Mouse (Mus musculus) midbrain, postnatal 0 days (tissue): ENCODE measurements around the gene Wdr18. TPM values are rescaled to one million over a fixed set of nuclear protein-coding genes. Genes with fewer than 3 reads are reported as not detected.
A peak's percentile ranks its signal among the peaks of the same experiment; 100 is the strongest.

Source experiments
- ATAC-seq: fragments of 200-750 bp; cut with Nextera tagmentation; 2 replicates; pipeline ENCODE4 v1.8.0; 2017; ENCODE audit warnings: moderate number of reproducible peaks, mild to moderate bottlenecking, moderate TSS enrichment, moderate library complexity; ENCODE audit not compliant: low FRiP score
- DNase-seq: peaks from one replicate; pipeline ENCODE4 v3.0.0-alpha.2; 2015; ENCODE audit warnings: low spot score
- H3K27ac ChIP-seq: fragments of 300-500 bp; sonication (generic); 2 replicates; pipeline ENCODE4 v1.5.1; 2014; ENCODE audit warnings: low read depth, mild to moderate bottlenecking, low read length, mixed read lengths
- H3K27me3 ChIP-seq: fragments of 300-500 bp; sonication (generic); 2 replicates; pipeline ENCODE4 v1.6.1; 2014; ENCODE audit warnings: low read length, control low read depth, mixed read lengths; ENCODE audit not compliant: insufficient read depth
- H3K36me3 ChIP-seq: fragments of 300-500 bp; sonication (generic); 2 replicates; pipeline ENCODE4 v1.6.1; 2014; ENCODE audit warnings: low read length, control low read depth, mixed read lengths; ENCODE audit not compliant: insufficient read depth
- H3K4me1 ChIP-seq: fragments of 300-500 bp; sonication (generic); 2 replicates; pipeline ENCODE4 v1.6.1; 2014; ENCODE audit warnings: mild to moderate bottlenecking, control low read depth, antibody characterized with exemption, low read length, mixed read lengths; ENCODE audit not compliant: insufficient read depth
- H3K4me2 ChIP-seq: fragments of 300-500 bp; sonication (generic); 2 replicates; pipeline ENCODE4 v1.6.1; 2014; ENCODE audit warnings: low read depth, mild to moderate bottlenecking, low read length, mixed read lengths; ENCODE audit not compliant: poor library complexity, severe bottlenecking
- H3K4me3 ChIP-seq: fragments of 300-500 bp; sonication (generic); 2 replicates; pipeline ENCODE4 v1.5.1; 2014; ENCODE audit warnings: low read depth, mild to moderate bottlenecking, low read length, moderate library complexity
- H3K9ac ChIP-seq: fragments of 300-500 bp; sonication (generic); replicated peaks from 2 replicates; pipeline ENCODE4 v1.6.1; 2014; ENCODE audit warnings: mild to moderate bottlenecking, low read length, moderate library complexity, mixed read lengths; ENCODE audit not compliant: poor library complexity, severe bottlenecking
- H3K9me3 ChIP-seq: fragments of 300-500 bp; sonication (generic); 2 replicates; pipeline ENCODE4 v1.6.1; 2016; ENCODE audit warnings: low read length, control low read depth
- CTCF ChIP-seq: IDR thresholded peaks from 2 replicates; pipeline ENCODE4 v1.5.1; 2016; ENCODE audit warnings: antibody characterized with exemption, mild to moderate bottlenecking
- WGBS: fragments of 180-500 bp; shearing (Covaris S2); extraction: QIAGEN DNeasy Blood & Tissue Kit; methylation state at CpG from one replicate; pipeline ENCODE4 v1.1.7; 2014; 5-methylcytosine and 5-hydroxymethylcytosine counted together
- polyA plus RNA-seq: library from polyadenylated mRNA; unstranded; fragments of >200 nt; fragmentation: Nextera tagmentation; extraction: Ambion mirVana; gene quantifications from 2 replicates; pipeline ENCODE4 v1.2.1, GENCODE M21; 2015
- total RNA-seq: library from RNA; depleted of rRNA; stranded (reverse); fragments of >200 nt; gene quantifications from 2 replicates; pipeline ENCODE4 v1.2.3, GENCODE M21; 2014

Wdr18 gene
- total and polyA plus RNA-seq, 2 experiments from 2014 or later, result 72.6 to 102 TPM

DNA sequence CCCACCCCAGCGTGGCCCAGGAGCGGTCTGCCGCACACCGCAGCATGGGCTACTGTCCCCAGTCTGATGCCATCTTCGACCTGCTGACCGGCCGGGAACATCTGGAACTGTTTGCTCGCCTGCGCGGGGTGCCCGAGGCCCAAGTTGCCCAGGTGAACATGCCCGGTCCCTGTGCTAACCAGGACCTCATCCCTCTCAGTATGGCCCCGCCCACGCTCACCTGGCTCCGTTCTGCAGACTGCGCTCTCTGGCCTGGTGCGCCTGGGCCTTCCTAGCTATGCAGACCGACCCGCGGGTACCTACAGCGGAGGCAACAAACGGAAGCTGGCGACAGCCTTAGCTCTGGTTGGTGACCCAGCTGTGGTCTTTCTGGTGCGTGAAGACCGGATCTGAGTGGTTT, 53.7 kb downstream of the Wdr18 start:
- Histone ChIP-seq H3K4me1 (no peaks in the 10 kb centered on the region), H3K4me2 (no peak overlapping the region), H3K9ac (no peak overlapping the region), H3K27ac (no peak overlapping the region), H3K27me3 (peaks cover 21% of the 10 kb centered on the region), H3K36me3 (peaks cover 11% of the 10 kb centered on the region; the same call in 1 of the 2 replicates), H3K4me3 (no peak overlapping the region), H3K9me3 (peaks cover 16% of the 10 kb centered on the region)
- DNase-seq (no peak), ATAC-seq (no peak)
- WGBS, result 39% methylated on average over 25 of the region's 25 CpGs
- TF ChIP-seq CTCF, result no peak

DNA sequence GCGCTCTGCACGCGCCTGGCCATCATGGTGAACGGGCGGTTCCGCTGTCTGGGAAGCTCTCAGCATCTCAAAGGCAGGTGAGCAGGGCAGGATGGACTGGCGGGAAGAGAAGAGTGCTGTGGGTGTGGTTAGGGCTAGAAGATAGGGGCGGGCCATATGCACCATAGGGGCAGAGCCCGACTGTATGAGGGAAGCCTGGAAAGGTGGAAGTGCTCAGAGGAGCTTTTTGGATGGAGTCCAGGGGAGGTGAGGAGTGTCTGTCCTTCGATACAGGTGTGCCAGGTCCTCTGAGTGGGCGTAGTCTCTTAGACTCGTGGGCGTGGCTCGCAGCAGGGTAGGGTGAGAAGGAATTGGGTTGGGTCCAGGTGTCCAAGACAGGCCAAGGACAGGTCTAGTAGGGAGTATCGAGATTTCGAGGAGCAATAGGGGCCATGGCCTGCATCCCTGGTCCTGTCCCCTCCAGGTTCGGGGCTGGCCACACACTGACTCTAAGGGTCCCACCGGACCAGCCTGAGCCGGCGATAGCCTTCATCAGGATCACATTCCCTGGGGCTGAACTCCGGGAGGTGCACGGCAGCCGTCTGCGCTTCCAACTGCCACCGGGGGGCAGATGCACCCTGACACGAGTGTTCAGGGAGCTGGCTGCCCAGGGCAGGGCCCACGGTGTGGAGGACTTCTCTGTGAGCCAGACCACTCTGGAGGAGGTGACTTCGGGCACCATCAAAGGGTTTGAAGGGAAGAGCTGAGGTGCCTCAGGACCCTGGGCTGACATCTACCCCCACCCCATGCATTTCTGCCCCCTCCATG, 54.7 kb downstream of the Wdr18 start:
- Histone ChIP-seq H3K9ac (no peak overlapping the region), H3K4me1 (no peaks in the 10 kb centered on the region), H3K4me3 (no peak overlapping the region), H3K4me2 (no peak overlapping the region), H3K27me3 (peaks cover 24% of the 10 kb centered on the region), H3K9me3 (peaks cover 16% of the 10 kb centered on the region), H3K36me3 (peaks cover 7% of the 10 kb centered on the region; the same call in 1 of the 2 replicates), H3K27ac (no peak overlapping the region)
- no peak for DNase-seq
- no peak for ATAC-seq
- 31% methylated on average over 28 of the region's 28 CpGs for WGBS
- TF ChIP-seq CTCF, result 0 out of 2 replicates have a peak, but pooled peaks have one; percentile 8

DNA sequence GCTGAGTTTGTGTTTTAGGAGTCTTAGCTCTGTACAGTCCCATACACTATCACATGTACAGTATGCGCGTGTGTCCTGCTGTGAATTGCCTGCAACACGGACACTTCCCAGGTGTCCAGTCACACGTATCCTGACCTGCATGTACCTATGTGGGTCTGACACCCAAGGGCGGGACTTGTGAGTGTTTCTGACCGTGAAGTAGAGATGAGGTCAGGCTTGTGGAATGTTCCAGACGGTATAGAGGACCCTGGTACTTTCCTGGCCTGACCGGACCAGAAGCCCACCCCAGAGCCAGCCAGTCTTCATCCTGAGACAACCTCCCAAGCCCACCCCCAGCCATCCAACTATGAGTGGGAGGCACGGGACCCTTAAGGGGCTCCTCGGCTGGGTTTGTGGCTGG, 55.6 kb downstream of the Wdr18 start:
- no peak for TF ChIP-seq CTCF
- H3K9me3 ChIP-seq, result peaks cover 12% of the 10 kb centered on the region
- H3K36me3 ChIP-seq, result peaks cover 7% of the 10 kb centered on the region; the same call in 1 of the 2 replicates
- DNase-seq (no peak), ATAC-seq (no peak)
- H3K27ac ChIP-seq, result no peak overlapping the region
- no peaks in the 10 kb centered on the region for H3K4me1 ChIP-seq
- H3K4me3 ChIP-seq, result no peak overlapping the region
- WGBS, result 85% methylated on average over 10 of the region's 10 CpGs
- H3K27me3 ChIP-seq, result peaks cover 27% of the 10 kb centered on the region
- no peak overlapping the region for H3K4me2 ChIP-seq
- H3K9ac ChIP-seq, result no peak overlapping the region

DNA sequence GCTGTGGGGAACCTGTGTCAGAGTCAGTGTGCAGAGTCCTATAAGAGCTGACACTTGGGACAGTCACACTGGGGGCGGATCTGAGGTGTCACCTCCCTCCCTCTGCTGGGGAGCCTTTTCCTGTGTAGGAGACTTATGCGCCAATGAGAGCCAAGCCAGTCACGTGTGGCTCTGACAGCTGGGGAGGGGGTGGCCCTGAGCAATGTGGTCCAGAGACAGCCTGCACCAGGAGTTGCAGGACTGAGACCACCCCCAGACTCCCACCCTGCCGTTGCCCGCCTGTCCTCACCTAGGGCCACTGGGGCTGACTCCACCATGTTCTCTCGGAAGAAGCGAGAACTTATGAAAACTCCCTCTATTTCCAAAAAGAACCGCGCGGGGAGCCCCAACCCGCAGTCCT, 56.6 kb downstream of the Wdr18 start, which contains the start of gene Arhgap45:
Gene Arhgap45 (plus strand): TSS at position 143 of the 400 bp plus-strand sequence.
- ATAC-seq, result no peak
- no peak within 1 kb of the TSS for H3K9ac ChIP-seq
- H3K36me3 ChIP-seq, result peaks cover 7% of the 10 kb centered on the region; the same call in 1 of the 2 replicates
- DNase-seq, result no peak
- H3K4me1 ChIP-seq, result no peaks in the 10 kb centered on the region
- TF ChIP-seq CTCF, result no peak
- H3K9me3 ChIP-seq, result 0 out of 2 replicates have a peak, but pooled peaks cover 5% of the 10 kb centered on the region
- H3K4me2 ChIP-seq, result no peak within 1 kb of the TSS
- peaks cover 27% of the 10 kb centered on the region for H3K27me3 ChIP-seq
- 69% methylated on average over 11 of the region's 11 CpGs for WGBS
- H3K27ac ChIP-seq, result no peak within 1 kb of the TSS
- no peak within 1 kb of the TSS for H3K4me3 ChIP-seq

DNA sequence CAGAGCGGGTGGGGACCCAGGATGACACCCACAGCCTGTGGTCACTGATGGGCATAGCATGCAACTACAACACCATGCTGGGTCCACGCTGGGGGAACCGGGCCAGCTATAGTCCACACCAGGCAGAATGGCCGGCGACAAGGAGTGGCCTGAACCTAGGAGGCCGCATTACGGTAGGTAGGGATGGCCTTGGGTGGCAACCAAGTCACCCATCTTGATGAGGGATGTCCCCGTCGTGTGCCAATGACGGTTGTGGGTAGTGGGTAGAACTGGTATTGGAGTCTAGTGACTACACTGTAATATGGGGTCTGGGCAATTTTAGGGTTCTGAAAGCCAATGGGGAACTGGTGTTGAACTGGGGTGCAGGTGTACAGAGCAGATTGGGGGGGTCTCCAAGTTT, 57.0 kb downstream of the Wdr18 start:
- no peak for TF ChIP-seq CTCF
- DNase-seq (no peak), ATAC-seq (no peak)
- Histone ChIP-seq H3K27me3 (peaks cover 27% of the 10 kb centered on the region), H3K4me1 (no peaks in the 10 kb centered on the region), H3K4me2 (no peak overlapping the region), H3K27ac (no peak overlapping the region), H3K9ac (no peak overlapping the region), H3K36me3 (0 out of 2 replicates have a peak, but pooled peaks cover 3% of the 10 kb centered on the region), H3K4me3 (no peak overlapping the region), H3K9me3 (0 out of 2 replicates have a peak, but pooled peaks cover 1% of the 10 kb centered on the region)
- 92% methylated on average over 10 of the region's 10 CpGs for WGBS

DNA sequence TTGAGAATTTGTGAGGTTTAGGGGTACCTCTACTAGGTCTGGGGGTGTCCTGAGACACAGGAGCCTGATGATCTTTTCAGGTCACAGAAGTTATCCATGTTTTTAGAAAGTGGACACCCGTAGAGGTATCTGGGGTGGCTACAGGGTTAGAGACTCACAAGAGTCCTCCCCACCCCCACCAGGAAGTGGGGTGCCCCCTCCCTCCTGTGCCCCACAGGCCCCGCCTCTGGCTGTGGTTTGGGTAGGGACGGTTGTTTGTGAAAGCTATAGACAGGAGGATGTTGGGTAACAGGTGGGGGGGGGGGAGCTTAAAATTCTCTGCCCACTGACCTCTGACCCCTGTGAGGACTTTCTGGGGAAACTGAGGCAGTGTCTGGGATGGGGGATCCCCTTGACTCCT, 57.4 kb downstream of the Wdr18 start:
- WGBS, result 78% methylated on average over 3 of the region's 3 CpGs
- Histone ChIP-seq H3K27me3 (peaks cover 27% of the 10 kb centered on the region), H3K27ac (no peak overlapping the region), H3K4me2 (no peak overlapping the region), H3K9ac (no peak overlapping the region), H3K4me1 (no peaks in the 10 kb centered on the region), H3K36me3 (no peaks in the 10 kb centered on the region), H3K9me3 (no peaks in the 10 kb centered on the region), H3K4me3 (no peak overlapping the region)
- ATAC-seq (no peak), DNase-seq (no peak)
- no peak for TF ChIP-seq CTCF
